Mouse (Mus musculus) forebrain, embryonic 14.5 days (tissue): ENCODE data around the gene Inip. TPM values are rescaled to one million over a fixed set of nuclear protein-coding genes. Genes with fewer than 3 reads are reported as not detected.
A peak's percentile ranks its signal among the peaks of the same experiment; 100 is the strongest.

ENCODE experiments used
- ATAC-seq: fragments of 200-750 bp; cut with Nextera tagmentation; 2 replicates; pipeline ENCODE4 v1.8.0; 2017; ENCODE audit warnings: mild to moderate bottlenecking, moderate library complexity
- DNase-seq: peaks from one replicate; pipeline ENCODE4 v3.0.0-alpha.2; 2015; ENCODE audit warnings: low spot score
- H3K27ac ChIP-seq: fragments of 300-500 bp; sonication (generic); 2 replicates; pipeline ENCODE4 v1.5.1; 2014; ENCODE audit warnings: low read depth, mild to moderate bottlenecking, control low read depth, low read length, moderate library complexity
- H3K27me3 ChIP-seq: fragments of 300-500 bp; sonication (generic); replicated peaks from 2 replicates; pipeline ENCODE4 v1.6.1; 2014; ENCODE audit warnings: low read length, control low read depth, mixed read lengths; ENCODE audit not compliant: control insufficient read depth, insufficient read depth
- H3K36me3 ChIP-seq: fragments of 300-500 bp; sonication (generic); 2 replicates; pipeline ENCODE4 v1.6.1; 2014; ENCODE audit warnings: low read length, control low read depth; ENCODE audit not compliant: control insufficient read depth, insufficient read depth
- H3K4me1 ChIP-seq: fragments of 300-500 bp; sonication (generic); 2 replicates; pipeline ENCODE4 v1.6.1; 2014; ENCODE audit warnings: antibody characterized with exemption, low read length, control low read depth; ENCODE audit not compliant: control insufficient read depth, insufficient read depth
- H3K4me2 ChIP-seq: fragments of 300-500 bp; sonication (generic); 2 replicates; pipeline ENCODE4 v1.6.1; 2014; ENCODE audit warnings: mild to moderate bottlenecking, control low read depth, low read length
- H3K4me3 ChIP-seq: fragments of 300-500 bp; sonication (generic); 2 replicates; pipeline ENCODE4 v1.5.1; 2014; ENCODE audit warnings: low read depth, low read length, control low read depth
- H3K9ac ChIP-seq: fragments of 300-500 bp; sonication (generic); 2 replicates; pipeline ENCODE4 v1.6.1; 2014; ENCODE audit warnings: mild to moderate bottlenecking, low read length, control low read depth, moderate library complexity
- H3K9me3 ChIP-seq: fragments of 300-500 bp; sonication (generic); replicated peaks from 2 replicates; pipeline ENCODE4 v1.6.1; 2016; ENCODE audit warnings: low read length, control low read depth, mixed read lengths; ENCODE audit not compliant: control insufficient read depth
- WGBS: fragments of 180-500 bp; shearing (Covaris S2); extraction: QIAGEN DNeasy Blood & Tissue Kit; methylation state at CpG from one replicate; pipeline ENCODE4 v1.1.7; 2014; 5-methylcytosine and 5-hydroxymethylcytosine counted together
- polyA plus RNA-seq: library from polyadenylated mRNA; unstranded; fragments of >200 nt; fragmentation: Nextera tagmentation; extraction: Ambion mirVana; gene quantifications from 2 replicates; pipeline ENCODE4 v1.2.1, GENCODE M21; 2014

Inip gene
- polyA plus RNA-seq, 1 experiment from 2014 or later, result 68.0 TPM

GRCm38 (mm10) chr4:59772171-59772879 lies 29.1 kb downstream of the Inip start:
- peaks cover 46% of the 10 kb centered on the region for H3K36me3 ChIP-seq
- no peak overlapping the region for H3K4me3 ChIP-seq
- H3K4me2 ChIP-seq, result no peak overlapping the region
- no peak for ATAC-seq
- H3K4me1 ChIP-seq, result no peaks in the 10 kb centered on the region
- DNase-seq, result no peak
- H3K9me3 ChIP-seq, result no peaks in the 10 kb centered on the region
- no peaks in the 10 kb centered on the region for H3K27me3 ChIP-seq
- WGBS, result 39% methylated on average over 17 of the region's 17 CpGs
- H3K27ac ChIP-seq, result no peak overlapping the region
- no peak overlapping the region for H3K9ac ChIP-seq

- Histone ChIP-seq H3K9ac (no peak overlapping the region), H3K4me3 (no peak overlapping the region), H3K4me2 (no peak overlapping the region), H3K9me3 (no peaks in the 10 kb centered on the region), H3K4me1 (no peaks in the 10 kb centered on the region), H3K27ac (no peak overlapping the region), H3K27me3 (no peaks in the 10 kb centered on the region), H3K36me3 (peaks cover 29% of the 10 kb centered on the region)
- DNase-seq (no peak), ATAC-seq (no peak)
- WGBS, result 96% methylated on average over 2 of the region's 2 CpGs
Measured at GRCm38 (mm10) chr4:59767717-59768116, 33.7 kb downstream of the Inip start.

DNA sequence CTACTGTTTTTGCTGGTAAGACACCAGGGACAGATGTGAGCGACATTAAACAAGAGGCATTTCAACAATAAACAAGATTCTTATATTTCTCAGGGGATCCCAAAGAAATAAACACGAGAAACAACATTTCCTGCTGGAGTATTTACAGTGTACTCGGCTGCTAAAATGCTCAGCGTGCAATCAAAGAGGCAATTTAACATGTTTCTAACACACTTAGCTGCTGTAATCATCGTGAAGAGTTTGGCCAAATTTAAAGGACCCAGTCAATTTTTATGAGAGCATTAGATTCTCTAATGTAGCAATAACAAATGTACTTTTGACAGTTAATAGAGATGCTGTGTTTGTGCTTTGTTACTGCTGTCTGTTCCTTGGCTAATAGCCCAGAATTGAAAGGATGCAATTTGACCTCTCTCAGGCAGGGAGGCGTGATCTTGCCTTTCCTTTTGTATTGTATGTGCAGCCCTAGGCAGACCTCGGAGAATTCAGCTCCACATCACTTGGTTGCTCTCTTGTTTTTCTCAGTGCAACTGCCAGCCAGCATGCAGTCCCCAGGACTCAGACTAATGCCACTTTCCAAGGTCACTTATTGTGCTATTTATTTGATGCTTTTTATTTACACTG lies 35.9 kb downstream of the Inip start:
- peak overlapping the region; percentile 10; the same call in 1 of the 2 replicates for H3K4me2 ChIP-seq
- no peak overlapping the region for H3K4me3 ChIP-seq
- H3K9me3 ChIP-seq, result no peaks in the 10 kb centered on the region
- DNase-seq (peak; percentile 76), ATAC-seq (peak; percentile 73; the same call in 1 of the 2 replicates)
- peak overlapping the region; percentile 50; the same call in 1 of the 2 replicates for H3K27ac ChIP-seq
- H3K9ac ChIP-seq, result no peak overlapping the region
- no peaks in the 10 kb centered on the region for H3K27me3 ChIP-seq
- peaks cover 9% of the 10 kb centered on the region for H3K36me3 ChIP-seq
- WGBS, result 22% methylated on average over 7 of the region's 7 CpGs
- no peaks in the 10 kb centered on the region for H3K4me1 ChIP-seq

DNA sequence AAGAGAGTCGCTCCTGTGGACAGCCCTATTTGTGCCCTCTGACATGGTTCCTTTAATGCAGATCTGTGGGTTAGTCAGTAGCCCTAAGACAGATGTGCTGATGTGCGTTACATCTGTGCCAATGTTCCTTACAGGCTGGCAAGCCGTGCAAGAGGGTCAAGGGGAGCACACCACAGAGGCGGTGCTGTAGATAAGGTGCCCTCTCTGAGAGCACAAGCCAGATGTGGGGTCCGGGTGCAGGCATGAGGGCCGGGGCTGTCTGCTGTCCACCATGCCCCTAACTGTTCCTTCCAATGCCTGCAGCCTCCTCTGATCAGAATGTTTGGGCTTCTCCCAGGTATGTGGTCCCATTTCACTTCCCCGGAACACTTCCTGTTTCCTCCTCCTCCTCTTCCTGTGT lies 36.4 kb downstream of the Inip start:
- Histone ChIP-seq H3K9ac (no peak overlapping the region), H3K4me3 (no peak overlapping the region), H3K36me3 (peaks cover 4% of the 10 kb centered on the region; the same call in 1 of the 2 replicates), H3K27me3 (no peaks in the 10 kb centered on the region), H3K4me1 (no peaks in the 10 kb centered on the region), H3K27ac (peak overlapping the region; percentile 50; the same call in 1 of the 2 replicates), H3K9me3 (no peaks in the 10 kb centered on the region), H3K4me2 (peak overlapping the region; percentile 10; the same call in 1 of the 2 replicates)
- DNase-seq (no peak), ATAC-seq (no peak)
- WGBS, result 84% methylated on average over 7 of the region's 7 CpGs

GRCm38 (mm10) chr4:59761365-59761729 lies 40.0 kb downstream of the Inip start:
- Histone ChIP-seq H3K9ac (no peak overlapping the region), H3K36me3 (no peaks in the 10 kb centered on the region), H3K4me3 (no peak overlapping the region), H3K4me1 (no peaks in the 10 kb centered on the region), H3K4me2 (no peak overlapping the region), H3K9me3 (no peaks in the 10 kb centered on the region), H3K27ac (no peak overlapping the region), H3K27me3 (no peaks in the 10 kb centered on the region)
- DNase-seq (no peak), ATAC-seq (no peak)
- 88% methylated on average over 4 of the region's 4 CpGs for WGBS

DNA sequence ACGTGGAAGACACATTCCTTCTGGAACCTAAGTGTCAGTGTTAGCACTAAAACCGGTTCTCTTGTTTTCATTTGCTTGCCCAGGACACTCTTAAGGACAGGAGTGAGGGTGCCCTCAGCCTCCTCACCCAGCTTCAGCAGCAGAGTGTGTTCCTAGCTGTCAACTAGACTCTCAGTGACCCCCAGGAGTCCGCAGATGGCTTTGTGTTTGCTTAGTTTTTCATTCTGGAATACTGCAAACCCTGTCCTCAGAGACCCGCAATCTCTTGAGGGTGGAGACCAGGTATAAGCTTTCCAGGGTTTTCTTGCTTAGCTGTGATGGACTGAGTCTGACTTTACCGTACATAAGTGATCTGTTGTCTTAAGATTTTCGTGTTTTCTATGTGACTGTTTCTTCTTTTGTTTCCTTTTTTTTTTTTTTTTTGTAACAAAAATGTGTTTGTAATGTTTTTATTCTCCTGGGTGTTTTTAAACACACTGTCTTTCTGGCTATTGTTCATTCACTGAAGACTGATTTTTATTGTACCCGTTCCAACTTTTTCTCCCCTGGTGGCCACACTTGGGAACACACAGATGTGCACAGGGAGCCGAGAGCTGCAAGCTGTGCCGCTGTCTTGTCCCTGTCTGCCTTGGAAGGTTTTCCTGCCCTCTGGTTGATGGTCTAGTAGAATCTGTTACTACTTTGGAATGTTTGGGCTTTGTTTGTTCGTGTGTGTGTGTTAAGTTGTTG lies 40.6 kb downstream of the Inip start:
- Histone ChIP-seq H3K4me3 (no peak overlapping the region), H3K4me2 (no peak overlapping the region), H3K4me1 (no peaks in the 10 kb centered on the region), H3K36me3 (no peaks in the 10 kb centered on the region), H3K9ac (no peak overlapping the region), H3K9me3 (no peaks in the 10 kb centered on the region), H3K27me3 (no peaks in the 10 kb centered on the region), H3K27ac (no peak overlapping the region)
- ATAC-seq, result 0 out of 2 replicates have a peak, but pooled peaks have one; percentile 30
- WGBS, result 58% methylated on average over 10 of the region's 10 CpGs
- peak; percentile 43 for DNase-seq

GRCm38 (mm10) chr4:59760016-59760415 lies 41.4 kb downstream of the Inip start:
- Histone ChIP-seq H3K4me3 (no peak overlapping the region), H3K4me2 (no peak overlapping the region), H3K4me1 (no peaks in the 10 kb centered on the region), H3K9ac (no peak overlapping the region), H3K9me3 (no peaks in the 10 kb centered on the region), H3K27me3 (no peaks in the 10 kb centered on the region), H3K27ac (no peak overlapping the region), H3K36me3 (no peaks in the 10 kb centered on the region)
- 77% methylated on average over 4 of the region's 4 CpGs for WGBS
- DNase-seq (no peak), ATAC-seq (no peak)

DNA sequence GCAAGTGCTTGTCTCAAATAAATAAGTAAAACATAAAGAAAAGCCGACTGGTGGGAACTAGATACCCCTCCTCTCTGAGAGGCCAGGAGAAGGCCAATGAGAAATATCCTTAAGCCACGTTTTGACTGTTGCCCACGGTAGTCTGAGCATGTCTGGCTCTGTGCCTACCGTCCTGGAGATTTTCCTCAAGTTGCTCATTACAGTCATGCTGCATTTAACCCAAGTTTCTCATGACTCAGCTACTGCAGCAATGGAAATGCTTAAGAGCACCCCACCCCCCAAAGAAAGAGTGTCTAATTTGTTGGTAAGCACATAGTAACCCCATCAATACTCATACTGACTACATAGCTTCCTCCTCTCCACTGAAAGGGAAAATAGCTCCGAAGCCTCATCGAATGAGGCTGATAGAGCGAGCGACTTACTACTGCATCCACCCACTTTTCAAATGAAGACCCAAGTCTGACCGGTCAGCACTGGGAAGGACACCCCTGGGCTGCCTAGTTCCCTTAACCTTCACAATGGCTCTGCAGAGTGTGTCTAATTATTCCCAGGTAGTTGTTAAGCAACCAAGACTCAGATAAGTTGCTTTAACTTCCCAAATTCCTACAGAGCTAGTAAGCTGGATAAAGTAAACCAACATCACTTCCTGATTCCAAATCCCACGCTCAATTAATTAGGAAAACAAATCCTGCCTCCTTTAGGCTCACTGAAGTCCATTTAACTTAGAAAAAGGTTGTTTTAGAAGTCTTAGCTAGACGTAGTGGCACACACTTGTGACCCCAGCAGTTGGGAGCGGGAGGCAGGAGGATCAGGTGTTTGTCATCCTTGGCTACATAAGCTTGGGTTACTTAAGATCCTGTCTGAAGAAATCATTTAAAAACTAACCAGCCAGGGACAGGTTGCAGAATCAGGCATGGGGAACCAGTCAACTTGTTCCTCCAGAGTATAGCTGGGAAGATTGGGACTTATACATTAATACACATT lies 43.6 kb downstream of the Inip start:
- no peaks in the 10 kb centered on the region for H3K27me3 ChIP-seq
- ATAC-seq (no peak), DNase-seq (no peak)
- no peak overlapping the region for H3K9ac ChIP-seq
- H3K4me2 ChIP-seq, result no peak overlapping the region
- H3K27ac ChIP-seq, result no peak overlapping the region
- no peak overlapping the region for H3K4me3 ChIP-seq
- no peaks in the 10 kb centered on the region for H3K4me1 ChIP-seq
- H3K36me3 ChIP-seq, result 0 out of 2 replicates have a peak, but pooled peaks cover 2% of the 10 kb centered on the region
- no peaks in the 10 kb centered on the region for H3K9me3 ChIP-seq
- WGBS, result 75% methylated on average over 12 of the region's 12 CpGs
